Mouse (Mus musculus) spleen, postnatal 10 days (tissue): ENCODE measurements around the gene Gm1604a.
A peak's percentile ranks its signal among the peaks of the same experiment; 100 is the strongest.
"Not testable (repeated sequence)": the region's sequence is repeated elsewhere in the genome, so short reads cannot be mapped to it uniquely, and the experiment has no call there.

Experiments used
- DNase-seq, 2 experiments: peaks; one replicate each; pipeline ENCODE4 v3.0.0; 2021 to 2022; ENCODE audit warnings: low spot score in 2 of 2

The Gm1604a gene

GRCm38 (mm10) chr17:7068997-7069539 lies 43.7 kb downstream of the Gm1604a start:
- DNase-seq, result not testable (repeated sequence)

DNA sequence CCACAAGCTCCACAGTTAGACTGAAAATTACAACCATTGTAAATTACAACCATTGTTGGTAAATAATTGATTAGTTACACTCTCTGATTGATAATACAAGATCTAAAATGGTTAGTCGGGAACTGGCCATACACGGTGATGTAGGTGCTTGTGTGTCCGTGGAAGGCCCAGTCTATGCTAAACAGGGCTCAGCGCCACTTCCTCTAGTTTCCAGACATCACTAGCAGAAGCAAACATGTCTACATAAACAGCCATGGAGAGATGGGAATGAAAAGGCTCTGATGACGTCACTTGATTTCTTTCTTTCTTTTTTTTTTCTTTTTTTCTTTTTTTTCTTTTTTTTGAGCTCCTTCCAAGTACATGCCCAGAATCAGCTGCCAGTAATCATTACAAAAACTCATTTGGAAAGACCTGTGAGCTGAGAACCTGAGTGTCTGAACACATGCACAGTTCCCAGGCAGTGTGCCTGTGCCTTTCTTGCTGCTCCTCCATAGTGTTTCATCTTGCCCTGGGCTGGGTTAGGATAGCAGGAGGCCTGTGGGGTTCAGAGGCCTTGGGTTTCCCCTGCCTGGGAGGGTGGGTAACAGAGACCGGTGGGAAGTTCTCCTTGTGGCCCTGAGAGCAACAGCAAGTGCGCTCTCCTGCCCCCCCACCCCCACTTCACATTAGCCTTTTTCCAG lies 44.3 kb downstream of the Gm1604a start:
- not testable (repeated sequence) for DNase-seq

DNA sequence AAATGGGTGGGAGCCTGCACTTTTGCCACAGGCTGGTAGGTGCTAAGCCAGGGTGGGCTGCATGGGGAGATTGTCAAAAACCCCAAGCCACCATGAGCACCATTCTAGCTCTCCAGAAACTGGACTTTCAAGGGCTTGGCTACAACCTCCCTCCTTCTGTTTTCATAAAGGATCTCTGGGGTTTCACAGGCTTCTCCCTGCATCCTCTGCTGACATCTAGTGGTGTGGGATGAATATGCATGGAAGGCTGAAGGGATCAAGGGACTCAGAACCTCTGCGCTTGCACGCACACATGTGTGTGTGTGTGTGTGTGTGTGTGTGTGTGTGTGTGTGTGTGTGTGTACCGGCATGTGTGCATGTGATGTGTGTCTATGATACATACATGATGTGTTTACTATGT lies 49.1 kb downstream of the Gm1604a start:
- DNase-seq, result peak in 1 of 2 experiments; percentile 37

DNA sequence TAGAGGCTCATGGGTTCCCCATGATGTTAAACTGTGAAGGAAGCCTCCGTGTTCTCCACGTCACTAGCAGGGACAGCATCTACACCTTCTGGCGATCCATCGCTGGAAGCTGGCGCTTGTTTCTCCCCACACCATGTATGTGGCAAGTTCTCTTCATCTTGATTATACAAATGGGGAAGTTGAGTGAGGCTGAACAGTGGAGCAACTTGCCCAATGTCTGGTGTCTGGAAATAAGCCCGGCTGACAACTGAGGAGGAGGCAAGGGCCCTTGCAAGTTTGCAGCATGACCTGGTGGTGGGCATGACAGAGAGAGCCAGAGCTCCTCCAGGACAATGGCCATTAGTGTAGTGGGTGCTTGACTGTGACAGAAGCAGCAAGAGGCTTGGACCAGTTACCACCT lies 50.2 kb downstream of the Gm1604a start:
- not testable (repeated sequence) for DNase-seq

DNA sequence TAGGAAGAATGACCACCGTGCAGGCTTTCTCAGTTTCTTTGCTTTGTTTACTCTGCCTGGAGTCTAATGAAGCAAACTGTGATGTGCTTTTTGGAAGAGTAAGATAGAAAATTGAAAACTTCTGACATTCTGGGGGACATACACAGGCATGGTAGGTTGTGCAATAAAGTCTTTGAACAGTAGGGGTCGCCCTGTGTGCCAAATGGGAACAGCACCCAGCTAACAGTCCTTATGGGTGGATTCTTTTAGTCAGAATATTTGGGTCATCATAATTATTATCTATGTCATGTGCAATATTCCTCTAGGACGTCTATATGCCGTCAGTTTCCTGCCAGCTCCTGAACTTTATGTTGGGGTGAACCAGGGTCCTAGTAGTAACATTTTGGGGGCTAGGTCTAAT lies 54.2 kb downstream of the Gm1604a start:
- DNase-seq, result peak; percentile 39 to 72

- not testable (repeated sequence) for DNase-seq
Measured at GRCm38 (mm10) chr17:7084523-7084922, 59.2 kb downstream of the Gm1604a start.

DNA sequence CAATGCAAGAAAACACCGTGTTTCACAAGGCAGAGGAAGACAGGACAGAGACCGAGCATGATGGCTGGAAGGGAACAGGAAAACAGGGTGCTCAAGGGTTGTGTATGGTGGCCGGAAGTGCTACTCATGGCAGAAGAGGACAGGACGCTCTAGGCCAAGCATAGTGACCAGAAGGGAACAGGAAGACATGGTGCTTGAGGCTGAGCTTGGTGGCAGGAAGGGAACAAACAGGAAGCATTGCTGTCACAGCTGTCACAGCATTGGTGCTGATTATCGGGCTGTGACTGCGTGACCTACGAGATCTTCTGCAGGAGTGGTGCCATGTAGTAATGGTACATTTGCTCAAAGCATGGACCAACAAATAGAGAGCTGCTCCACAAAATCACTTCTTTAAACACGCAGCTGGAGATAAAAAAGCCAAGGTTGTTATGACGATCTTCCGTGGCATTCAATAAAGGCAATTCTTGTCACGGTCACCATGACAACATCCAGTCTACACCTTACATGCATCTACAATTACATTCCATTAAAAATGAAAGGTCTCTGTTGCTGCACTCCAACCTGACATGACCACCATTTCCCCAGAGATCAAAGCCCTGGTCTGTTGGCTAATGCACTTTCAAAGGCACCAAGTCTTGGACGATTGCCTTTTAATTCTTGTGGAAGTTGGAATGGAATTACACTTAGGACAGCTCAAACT lies 60.3 kb downstream of the Gm1604a start:
- not testable (repeated sequence) for DNase-seq

GRCm38 (mm10) chr17:7086836-7087235 lies 61.5 kb downstream of the Gm1604a start:
- not testable (repeated sequence) for DNase-seq

GRCm38 (mm10) chr17:7097835-7098519 lies 72.6 kb downstream of the Gm1604a start:
- not testable (repeated sequence) for DNase-seq

DNA sequence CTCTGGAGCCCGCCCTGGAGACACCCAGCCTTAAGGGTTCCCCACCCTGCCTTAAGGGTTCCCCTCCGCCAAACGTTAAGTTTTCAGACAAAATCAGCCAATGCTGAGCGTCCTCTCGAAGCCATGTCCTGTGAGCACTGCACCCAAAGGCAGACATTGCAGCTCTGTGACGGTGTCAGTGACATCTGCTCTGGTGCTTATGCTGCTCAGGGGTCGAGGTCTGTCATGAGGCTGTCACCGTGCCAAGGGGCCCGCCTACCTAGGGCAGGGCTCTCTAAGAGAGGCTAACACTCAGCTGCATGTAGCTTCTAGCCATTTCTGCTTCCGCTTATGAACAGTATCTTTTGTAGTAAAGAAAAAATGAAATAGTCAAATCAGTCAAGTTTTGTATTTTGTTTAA lies 73.7 kb downstream of the Gm1604a start:
- DNase-seq, result not testable (repeated sequence)

- DNase-seq, result not testable (repeated sequence)
Measured at GRCm38 (mm10) chr17:7102945-7103344, 77.6 kb downstream of the Gm1604a start.

DNA sequence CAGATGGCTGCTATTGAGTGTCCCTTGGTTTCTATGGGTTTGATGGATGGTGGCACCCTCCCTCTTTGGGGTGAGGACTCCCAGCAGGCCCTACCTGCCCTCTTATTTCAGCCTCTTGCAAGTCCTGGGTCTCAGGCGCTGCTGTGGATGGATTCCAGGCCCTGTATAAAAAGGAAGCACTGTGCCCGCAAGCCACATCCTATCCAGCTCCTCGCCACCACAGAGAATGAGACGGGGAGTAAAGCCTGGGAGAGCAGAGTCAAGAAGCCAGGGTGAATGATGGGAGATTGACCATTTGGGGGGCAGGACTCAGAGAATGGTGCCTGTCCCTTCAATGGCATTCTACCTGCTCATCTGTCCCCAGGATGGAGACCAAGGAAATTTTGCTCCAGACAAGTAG lies 86.3 kb downstream of the Gm1604a start:
- not testable (repeated sequence) for DNase-seq

DNA sequence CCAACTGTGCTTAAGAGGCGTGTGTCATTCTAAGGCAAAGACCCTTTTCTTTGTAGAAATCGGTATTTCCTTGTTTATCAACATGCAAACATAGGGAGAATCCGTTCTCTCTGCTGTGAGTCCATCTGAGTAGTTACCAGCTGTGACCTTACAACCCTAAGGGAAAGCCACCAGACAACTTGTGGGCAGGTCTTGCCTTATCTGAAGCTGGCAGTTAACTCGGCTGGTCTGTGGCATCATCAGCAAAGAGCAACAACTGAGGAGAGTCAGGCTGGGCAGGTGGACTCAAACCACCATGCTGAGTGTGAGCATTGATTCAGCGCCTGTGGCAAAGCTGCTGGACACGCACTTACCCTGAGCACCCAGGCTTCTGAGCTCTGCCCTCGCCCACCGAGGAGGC lies 90.9 kb downstream of the Gm1604a start:
- not testable (repeated sequence) for DNase-seq

DNA sequence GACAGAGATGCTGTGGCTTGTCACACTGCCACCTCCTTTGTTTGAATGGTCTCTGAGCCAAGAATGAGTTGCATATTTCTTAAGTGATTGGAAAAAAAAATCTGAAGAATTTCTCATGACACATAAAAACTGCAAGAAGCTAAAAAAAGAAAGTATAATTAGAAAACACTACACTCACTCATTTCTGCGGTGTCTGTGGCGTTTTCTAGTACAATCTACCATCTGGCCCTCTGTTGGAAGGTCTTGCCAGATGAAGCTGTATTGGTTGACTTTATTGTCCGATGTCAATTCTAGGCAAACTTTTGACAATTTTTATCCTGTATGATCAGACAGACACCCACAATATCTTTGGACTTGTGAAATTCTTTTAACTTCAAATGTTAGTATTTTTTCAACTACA lies 95.5 kb downstream of the Gm1604a start:
- DNase-seq, result not testable (repeated sequence)

DNA sequence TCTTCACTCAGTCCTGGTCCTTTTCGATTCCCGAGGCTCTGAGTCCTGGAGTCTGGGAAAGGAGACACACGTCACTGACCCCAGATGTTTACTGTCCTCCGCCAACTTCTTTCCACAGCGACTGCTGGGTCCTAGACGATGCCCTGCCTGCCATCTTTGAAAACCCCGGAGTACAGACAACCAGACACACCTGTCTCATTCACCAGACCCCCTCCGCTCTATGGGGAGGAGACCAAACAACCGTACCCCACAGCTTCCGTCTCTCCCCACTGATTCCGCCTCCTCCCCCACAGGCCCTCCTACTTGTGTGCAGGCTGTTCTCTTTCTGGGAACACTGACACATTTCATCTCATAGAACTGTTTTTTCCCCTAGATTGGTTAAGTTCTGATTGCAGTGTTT lies 97.2 kb downstream of the Gm1604a start:
- not testable (repeated sequence) for DNase-seq

GRCm38 (mm10) chr17:7126475-7126874 lies 101.1 kb downstream of the Gm1604a start:
- DNase-seq, result not testable (repeated sequence)

DNA sequence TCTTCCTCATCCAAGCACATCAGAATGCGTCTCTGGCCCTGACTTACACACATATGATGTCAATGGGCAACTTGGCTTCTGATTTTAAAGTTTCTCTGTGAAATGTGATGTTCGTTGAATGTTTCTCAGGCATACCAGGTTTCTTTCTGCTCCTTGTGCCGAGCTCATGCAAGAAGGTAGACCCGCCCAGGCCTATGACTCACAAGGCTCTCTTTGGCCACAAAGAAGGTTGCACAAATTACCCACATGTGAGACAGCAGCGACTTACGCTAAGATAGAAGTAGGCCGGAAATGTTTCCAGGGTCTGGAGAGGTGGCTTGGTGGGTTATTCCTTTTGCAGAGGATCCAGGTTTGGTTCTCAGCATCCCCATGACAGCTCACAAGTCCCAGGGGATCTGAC lies 108.6 kb downstream of the Gm1604a start:
- DNase-seq, result not testable (repeated sequence)

DNA sequence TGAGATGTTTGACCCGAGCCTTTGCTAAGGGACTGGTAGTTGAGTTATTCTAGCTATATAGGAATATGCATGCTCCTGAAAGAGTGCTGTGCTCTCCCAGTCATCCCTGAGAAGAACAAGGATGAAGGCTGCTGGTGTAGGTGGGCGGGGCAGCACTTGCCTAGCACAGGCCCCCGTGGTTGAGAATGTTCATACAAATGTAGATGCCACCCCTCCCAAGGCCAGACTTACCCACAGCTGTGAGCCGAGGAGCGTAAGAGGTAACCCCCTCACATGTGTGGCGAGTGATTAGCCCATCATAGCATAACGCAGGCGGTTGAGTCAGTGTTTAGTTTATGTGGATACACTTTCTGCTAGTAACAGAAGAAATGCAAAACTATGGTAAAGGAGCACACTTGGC lies 109.9 kb downstream of the Gm1604a start:
- DNase-seq, result not testable (repeated sequence)
